Mouse (Mus musculus): ENCODE data around the gene Taz.

Taz gene

DNA sequence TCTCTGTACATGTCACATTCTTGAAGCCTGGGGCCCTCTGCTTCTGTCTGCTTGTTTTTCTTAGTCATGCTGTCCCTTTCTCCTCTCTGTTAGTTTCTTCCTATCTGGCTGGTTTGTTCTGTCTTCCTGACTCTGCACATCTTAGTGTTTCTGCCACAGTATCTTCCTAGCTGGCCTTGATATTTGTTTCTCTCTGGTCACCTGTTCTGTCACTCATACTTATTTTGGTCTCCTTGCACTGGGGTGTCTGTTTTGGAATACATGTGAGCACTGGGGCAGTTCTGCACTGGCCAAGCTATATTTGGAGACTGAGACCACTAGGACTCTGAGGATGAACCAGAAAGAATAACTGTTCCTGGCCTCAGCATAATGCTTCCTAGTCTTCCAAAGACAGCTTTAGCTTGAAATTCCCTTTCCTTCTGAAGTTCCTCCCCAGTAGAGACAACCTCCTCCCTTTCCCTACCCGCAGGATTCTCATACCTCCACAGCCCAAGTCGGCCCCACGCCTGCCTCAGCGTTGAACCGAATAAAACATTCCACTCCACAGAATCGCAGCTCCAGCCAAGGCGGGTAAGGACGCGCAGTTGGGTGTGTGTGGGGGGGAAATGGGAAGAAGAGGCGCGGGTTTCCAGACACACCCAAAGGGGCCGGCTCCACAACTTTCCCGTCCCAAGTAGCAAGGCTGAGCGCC is 526 bp upstream of the Taz start:
- no peak for DNase-seq (ENCODE audit: low spot score)

DNA sequence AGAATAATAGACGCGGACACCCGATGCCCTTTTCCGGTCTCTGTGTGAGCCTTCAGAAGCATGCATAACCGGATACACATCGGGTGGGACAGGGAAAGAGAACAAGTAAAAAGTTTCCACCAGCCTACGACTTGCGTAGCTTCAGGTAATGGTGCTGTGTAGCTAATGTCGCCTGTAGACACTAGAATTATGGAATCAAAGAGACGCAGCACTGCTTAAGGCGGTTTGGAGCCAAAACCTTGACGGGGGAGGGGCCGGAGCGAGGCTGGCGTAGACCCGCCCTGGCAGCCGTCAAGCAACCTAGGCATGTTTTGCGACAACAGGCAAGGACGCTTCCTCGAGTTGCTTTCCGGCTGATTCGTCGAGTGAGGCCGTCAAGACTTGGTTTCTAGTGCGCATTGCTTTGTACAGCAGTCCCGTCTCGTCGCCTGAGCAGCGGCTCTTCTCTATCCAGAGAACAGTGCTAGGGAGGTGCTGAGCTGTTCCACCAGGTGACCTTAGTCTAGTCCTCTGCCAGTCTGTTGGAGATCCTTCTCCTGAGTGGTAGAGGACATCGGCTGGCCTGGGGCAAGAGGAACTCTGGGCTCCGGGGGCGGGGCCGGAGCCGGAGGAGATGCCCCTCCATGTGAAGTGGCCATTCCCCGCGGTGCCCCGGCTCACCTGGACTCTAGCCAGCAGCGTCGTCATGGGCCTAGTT is 831 bp downstream of the Taz start:
- peak; percentile 70 for DNase-seq (ENCODE audit: low spot score)

DNA sequence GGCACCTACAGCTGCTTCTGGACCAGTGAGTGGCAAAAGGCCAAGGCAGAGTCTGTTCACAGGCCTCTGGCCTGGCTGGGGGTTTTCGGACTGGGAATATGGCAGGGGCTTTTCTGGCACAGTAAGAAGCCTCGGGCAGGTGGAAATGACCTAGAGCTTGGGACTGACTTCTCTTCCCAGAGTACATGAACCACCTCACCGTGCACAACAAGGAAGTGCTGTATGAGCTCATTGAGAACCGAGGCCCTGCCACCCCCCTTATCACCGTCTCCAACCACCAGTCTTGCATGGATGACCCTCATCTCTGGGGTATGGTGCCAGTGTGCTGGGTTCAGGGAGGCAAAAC is 1.4 kb downstream of the Taz start:
- DNase-seq (ENCODE audit: low spot score): no peak

DNA sequence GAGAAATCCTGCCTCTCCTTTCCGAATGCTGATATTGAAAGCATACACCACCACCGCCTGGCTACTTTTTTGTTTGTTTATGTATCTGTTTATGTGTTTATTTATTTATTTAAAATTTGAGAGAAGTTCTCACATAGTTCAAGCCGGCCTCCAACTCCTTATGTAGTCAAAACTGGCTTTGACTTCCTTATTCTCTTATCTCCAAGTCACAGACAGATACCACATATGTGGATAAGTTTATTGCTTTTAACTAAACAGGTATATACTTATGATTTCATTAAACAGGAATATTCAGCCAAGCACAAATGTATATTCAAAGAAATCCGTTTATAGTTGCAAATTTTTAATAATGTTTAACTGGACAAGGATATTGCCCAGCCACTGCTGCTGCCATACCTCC is 11.7 kb downstream of the Taz start:
- DNase-seq (ENCODE audit: low spot score): no peak

DNA sequence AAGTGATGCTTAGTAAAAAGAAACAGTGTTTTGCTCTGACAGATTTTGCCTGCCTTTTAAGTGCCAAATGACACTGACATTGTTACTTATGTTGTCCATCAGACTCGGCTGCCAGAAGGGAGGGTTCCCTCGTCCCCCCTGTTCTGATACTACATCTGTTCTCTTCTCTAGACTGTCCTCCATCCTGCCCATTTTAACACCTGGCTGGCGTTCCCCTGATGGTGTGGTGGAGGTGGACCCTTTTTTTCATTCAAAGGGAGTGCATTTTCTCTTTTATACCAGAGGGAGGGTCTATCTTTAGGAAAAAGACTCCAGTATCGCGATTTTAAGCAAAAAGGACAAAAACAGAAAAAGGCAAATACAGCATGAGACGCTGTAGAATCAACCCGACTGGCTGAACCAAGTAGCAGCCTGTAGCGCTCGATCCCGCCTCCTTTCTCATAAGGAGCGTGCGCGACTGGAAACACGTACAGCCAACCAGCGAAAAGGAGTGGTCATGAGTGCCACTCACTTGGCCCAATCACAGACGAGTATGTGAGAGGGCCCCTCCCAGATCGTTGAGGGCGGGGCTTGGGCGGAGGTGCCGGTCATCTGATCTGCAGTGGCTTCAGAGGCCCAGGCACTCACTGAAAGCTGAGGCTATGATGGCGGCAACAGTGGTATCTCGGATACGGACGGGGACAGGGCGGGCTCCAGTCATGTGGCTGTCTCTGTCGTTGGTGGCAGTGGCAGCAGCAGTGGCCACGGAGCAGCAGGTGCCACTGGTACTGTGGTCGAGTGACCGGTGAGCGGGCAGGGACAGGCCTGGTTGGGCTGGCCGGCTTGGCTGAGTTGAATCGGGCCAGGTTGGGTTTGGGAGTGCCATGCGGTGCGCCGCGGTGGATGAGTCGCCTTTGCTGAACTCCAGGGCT is 15.1 kb downstream of the Taz start, which contains the start of gene Atp6ap1:
Atp6ap1 (plus strand) TSS at position 560 of the 911 bp plus-strand sequence.
- peak; percentile 92 for DNase-seq (ENCODE audit: low spot score)

DNA sequence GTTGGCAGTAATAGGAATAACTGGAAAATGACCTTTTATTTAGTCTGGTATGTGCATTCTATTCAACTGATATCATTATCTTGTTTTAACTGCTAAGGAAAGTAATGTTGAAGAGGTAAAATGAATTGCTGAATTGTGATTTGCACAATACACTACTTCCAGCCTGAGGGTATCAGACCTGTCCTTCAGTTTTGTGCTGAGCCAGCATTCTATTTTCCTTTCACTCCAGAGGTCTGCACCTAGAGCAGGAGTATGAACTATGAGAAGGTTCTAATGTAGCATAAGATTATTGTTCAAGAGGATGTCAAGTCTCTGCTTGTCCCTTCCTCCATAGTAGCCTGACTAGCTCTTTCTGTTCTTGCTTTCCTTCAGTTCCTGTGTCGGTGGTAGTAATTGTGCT is 16.6 kb downstream of the Taz start:
- DNase-seq (ENCODE audit: low spot score): no peak

DNA sequence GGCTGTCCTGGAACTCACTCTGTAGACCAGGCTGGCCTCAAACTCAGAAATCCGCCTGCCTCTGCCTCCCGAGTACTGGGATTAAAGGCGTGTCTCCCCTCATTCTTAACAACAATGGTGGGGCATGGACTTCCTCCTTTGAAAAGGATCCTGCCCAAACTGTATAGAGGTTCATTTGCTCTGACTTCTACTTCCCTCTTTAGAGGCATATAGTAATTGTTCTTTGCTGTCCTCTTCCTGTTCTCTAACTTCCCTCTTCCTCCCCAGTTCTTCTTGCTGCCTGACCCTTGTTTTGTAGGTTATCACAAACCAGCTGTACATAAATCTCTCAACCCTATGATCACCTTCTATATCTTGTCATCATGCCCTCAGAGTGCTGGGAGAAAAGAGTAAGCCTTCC is 18.0 kb downstream of the Taz start:
- no peak for DNase-seq (ENCODE audit: low spot score)

DNA sequence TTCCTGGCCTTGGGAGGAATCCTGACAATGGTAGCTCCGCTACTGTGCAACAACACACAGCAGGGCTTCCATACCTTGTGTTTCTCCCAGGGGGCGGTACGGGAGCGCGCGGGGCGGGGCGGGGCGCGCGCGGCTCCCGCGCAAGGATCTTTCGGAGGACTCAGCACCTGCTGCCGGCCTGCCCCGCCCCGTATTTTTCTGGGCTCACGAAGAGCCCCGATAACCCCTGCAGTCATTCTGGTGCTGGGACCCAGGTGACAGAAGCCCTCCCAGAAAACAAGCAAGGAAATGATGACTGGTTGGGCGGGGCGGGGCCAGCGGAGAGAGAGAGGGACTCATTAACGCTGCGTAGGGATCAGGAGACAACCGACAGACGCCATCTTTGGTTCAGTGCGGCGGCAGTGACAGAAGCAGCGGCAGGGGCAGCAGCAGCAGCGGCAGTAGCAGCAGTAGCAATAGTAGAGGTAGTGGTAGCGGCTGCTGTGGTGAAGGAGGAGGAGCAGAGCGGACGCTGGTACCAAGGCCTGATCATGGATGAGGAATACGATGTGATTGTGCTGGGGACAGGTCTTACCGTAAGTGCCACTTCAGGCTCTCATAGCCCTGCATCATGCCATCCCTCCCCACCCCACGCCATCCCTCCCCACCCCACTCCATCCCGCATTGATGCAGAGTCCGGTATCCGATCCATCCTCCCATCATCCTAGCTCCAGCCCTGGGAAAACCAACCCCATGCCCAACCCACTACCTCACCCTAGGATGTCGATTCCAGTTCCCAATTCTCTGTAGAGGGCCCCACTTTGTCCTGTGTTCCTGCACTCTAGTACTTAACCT is 23.4 kb downstream of the Taz start, which contains the start of gene Gdi1:
Gdi1 (plus strand) TSS at position 132 of the 834 bp plus-strand sequence.
- DNase-seq (ENCODE audit: low spot score): peak; percentile 48

DNA sequence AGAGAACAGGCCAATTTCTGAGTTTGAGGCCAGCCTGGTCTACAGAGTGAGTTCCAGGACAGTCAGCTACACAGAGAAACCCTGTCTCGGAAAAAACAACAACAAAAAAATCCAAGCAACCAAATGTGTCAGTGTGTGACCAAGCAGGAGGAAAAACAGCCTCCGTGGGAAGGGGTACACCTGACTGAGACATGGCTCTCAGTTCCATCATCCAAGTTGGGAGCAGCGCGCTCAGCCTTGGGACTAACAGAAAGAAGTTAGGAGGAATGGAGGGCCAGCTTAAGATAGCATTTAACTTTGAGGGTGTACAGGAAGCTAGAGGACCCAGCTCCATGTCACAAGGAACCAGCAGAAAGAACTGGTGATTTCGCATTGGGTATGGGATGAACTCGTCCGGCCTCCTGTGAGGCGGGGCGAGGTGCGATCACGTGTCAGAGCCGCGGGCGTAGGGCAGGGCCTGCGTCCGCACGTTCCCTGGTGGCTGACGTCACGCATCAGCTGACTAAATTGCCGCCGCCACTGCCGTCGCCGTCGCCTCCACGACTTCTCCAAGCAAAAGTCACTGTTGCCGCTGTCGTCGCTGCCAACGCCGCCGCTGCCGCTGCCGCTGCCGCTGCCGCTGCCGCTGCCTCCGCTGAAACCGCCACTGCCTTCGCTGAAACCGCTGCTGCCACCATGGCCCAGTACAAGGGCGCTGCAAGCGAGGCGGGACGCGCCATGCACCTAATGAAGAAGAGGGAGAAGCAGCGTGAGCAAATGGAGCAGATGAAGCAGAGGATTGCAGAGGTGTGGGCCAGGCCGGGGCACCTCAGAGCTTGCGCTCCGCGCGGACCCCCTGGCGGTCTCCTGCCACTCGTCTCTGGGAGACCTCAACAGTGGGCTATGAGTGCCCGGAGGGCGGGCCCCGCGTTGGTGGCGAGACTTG is 31.1 kb downstream of the Taz start, which contains the start of gene Fam50a:
Fam50a (plus strand) TSS at position 494 of the 925 bp plus-strand sequence.
- DNase-seq (ENCODE audit: low spot score): peak; percentile 82

DNA sequence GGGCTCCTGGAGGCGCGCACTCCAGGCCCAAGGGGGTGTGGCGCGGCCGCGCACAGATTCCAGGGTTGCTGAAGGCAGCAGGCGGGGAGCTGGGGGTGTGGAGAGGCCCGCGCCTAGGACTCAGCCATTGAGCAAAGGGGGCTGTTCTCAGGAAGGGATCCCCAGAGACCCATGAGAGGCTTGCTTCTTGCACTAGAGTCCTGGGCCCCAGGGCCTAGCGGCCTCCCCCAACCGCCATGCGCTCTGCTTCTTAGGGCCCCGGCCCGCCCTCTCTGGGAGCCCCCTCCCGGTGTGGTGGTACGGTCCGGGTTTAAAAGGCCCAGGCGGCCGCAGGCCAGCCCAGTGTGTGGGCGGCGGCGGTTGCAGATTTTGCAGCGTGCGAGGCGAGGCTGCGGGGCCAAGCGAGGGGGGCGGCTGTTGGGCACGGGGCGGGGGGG is 47.0 kb downstream of the Taz start, which contains the start of gene Plxna3:
Plxna3 (plus strand) TSS at position 342 of the 437 bp plus-strand sequence.
- peak; percentile 42 for DNase-seq (ENCODE audit: low spot score)

DNA sequence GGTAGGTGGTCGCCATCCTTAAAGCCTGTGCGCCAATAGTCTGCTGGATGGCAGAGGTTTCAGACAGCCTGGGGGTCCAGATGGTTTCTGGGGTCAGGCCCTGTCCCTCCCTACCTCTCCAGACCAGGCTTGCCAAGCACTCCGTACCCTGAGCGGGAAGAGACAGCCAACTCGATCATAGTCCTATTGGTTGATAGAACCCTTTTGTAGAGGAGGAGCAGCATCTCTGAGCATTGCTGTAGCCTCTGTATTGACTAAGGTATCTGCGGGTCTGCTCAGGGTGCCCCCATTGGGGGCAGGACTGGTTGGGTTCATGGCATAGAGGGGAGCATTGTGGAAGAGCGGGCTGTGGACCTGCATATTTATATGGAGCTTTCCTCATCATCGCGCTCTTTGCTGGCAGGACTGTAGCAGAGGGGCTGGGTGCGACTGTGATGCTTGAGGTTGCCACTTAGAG is 47.5 kb downstream of the Taz start:
- DNase-seq (ENCODE audit: low spot score): no peak

DNA sequence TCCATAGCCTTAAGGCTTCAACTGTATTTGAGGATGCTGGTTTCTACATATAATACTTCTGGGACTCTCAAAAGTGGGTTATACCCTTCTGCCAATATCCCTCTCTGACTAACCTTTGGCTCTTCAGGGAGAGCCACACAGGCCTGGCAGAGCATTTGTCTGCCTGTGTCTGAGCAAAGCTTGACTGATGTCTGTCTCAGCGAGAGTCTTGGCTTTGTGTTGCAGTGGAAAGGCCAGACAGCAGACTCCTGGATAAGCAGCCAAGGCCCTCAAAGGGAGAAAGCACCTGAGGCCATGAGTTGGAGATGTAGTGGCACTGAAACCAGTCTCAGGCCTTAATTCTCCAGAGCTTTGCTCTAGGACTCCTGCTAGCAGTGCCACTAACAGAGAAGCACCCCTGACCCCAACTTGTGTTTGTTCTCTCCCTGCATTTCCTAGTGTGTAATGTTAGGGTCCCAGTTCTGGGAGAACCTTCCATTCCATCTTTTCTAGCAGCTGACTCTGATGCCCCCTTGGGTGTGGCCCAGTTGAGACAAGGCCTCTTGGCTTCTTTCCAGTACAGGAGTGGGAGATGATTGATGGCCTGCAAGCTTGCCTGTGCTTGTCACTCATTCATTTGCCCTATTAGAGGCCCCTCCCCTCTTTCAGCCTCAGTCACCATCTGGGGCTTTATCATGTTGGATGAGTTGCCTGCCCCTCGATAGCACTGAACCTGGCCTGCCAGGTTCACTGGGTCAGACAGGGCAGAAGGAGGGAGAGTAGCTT is 48.6 kb downstream of the Taz start:
- no peak for DNase-seq (ENCODE audit: low spot score)
